Mouse (Mus musculus) left cerebral cortex, adult 11 months (tissue): Measurements from ENCODE around the gene Rnaseh2a.
"Not testable (repeated sequence)": the region's sequence is repeated elsewhere in the genome, so short reads cannot be mapped to it uniquely, and the experiment has no call there.

ENCODE experiments used
- DNase-seq: peaks from one replicate; pipeline ENCODE4 v3.0.0; 2022; ENCODE audit warnings: low spot score

The Rnaseh2a gene

GRCm38 (mm10) chr8:84934860-84935259, 34.7 kb downstream of the Rnaseh2a start:
- DNase-seq: no peak

DNA sequence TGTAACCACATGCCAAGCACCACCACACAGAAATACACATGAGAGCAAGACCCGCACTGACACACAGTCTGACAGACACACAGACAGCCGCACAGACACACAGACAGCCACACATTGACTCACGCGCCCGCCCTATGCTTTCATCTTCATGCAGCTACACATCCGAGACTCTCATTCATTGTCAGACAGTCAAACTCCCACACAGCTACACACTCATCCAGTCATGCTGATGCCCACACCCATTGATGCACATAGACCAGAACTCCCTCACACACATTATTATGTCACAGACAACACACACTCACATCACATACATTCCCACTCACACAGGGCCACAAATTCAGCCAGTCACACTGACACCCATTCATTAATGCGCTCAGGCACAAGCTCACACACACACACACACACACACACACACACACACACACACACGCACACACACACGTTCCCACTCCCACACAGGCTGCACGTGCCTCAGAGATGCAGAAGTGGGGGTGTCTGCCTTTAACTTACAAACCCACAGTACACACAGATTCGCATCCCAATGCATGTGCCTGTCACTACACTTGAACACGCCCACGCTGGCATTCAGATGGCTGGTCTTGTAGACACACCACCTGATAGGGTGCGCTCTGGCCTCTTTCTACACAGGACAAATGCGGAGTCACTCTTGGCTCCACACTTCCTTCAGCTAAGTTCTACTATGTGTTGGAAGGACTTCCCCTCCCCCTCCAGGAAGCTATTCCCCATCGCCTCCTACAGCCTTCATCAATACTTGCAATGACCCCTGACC, 35.6 kb downstream of the Rnaseh2a start:
- no peak for DNase-seq

- no peak for DNase-seq
Measured at GRCm38 (mm10) chr8:84930582-84930981, 39.0 kb downstream of the Rnaseh2a start.

DNA sequence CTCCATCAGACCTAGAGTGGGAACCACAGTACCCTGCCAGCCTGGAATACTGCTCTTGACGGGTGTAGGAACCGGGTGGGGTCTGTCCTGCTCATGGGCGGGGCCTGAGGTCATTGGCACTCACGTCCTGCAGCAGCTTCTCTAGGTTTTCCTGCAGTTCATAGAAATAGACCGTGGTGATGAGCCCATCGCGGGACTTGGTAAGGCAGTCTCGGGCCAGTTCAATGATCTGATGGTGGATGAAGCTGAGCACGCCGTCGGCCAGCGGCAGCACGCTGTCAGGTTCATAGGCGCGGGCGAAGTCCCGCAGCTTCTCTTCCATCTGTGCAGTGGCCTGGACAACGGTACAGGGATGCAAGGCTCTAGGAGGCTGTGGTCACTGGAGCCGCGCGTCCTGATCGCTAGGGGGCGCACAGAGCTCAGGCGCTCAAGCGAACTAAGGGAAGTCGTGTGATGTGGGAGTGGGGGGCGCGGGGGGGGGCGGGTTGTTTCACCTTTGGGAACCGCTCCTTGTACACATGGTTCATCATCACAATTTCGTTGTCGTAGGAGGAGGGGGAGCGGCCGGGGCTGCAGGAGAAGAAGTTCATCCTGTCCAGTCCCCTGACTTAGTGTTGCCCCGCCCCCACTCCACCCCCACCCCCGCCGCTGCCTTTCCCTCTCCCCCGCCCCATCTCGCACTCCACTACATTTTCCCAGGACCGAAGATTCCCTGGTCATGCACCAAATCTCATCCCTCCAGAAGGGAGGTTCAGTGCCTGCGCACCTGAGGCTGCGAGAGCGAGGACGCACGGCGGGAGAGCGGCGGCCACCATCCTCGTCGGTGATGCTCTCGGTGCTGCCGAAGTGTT, 40.9 kb downstream of the Rnaseh2a start:
- DNase-seq: no peak

GRCm38 (mm10) chr8:84927513-84927912, 42.1 kb downstream of the Rnaseh2a start:
- DNase-seq: no peak

DNA sequence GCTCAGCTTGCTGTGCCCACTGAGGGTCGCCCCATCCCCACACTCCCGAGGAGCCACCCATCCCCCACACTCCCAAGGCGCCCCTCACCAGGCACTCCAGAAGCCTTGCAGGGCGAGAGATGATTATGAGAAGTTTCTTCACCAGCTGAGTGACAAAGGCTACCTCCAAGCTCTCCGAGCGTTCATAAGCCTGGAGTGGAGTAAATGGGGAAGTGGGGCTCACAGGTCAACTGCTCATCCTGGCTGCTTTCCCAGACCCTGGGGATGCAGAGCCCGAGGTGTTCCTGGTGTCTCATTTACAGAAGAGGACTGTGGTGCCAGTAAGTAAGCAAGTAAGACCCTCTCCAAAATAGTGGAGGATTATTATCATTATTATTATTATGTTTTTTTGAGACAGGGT, 44.0 kb downstream of the Rnaseh2a start:
- no peak for DNase-seq

DNA sequence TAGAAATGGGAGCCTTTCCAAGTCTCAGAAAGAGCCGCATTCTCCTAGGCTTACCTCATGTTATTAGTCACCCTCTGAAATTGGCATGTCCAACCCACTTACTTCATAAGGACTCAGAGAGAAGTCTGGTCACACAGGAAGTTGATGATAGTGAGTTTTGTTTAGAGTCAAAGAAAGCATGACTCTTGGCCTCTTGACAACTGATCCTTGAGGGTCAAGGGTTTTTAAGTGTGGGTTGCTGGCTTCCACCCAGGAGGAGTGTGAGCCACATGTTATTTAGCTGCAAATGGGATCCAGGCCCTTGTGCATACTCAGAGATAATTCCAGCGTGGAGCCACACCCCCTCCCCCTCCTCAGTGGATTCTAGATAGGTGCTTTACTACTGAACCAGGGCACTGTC, 48.0 kb downstream of the Rnaseh2a start:
- DNase-seq: no peak

DNA sequence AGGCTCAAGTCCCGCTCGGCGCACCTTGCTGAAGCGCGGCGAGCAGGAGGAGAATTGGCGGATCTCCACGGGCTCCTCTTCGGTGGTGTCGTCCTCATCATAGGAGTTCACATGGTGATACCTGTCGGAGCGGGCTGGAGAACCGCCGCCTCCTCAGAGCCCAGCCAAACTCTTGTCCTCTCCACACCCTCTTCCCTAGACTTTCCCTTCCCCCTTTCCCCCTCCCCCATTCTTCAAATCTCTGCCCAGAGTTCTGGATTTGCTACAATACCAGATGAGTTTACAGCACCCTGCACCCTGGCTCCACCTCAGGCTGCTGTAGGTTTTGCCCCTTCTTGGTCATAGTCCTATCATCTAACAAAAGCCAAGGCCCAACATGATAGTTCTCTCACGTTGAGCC, 50.9 kb downstream of the Rnaseh2a start:
- DNase-seq: no peak

DNA sequence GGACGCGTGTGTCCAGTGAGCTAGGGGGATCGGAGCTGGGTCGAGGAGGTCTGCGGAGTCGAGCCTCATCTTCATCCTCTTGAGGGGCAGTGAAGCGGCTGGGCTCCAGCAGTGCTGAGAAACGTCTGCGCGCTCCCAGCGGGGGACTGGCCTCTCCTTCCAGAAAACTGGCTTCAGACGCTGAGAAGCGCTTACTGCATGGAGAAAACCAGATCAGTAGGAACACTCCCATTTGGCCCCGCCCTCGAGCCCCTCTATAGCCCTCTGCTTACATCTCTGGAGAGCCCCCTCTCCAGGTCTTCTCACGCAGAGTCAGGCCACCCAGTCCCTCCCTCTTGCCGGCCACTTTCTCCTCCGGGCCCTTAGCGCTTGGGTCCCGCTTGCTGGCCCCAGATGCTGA, 51.8 kb downstream of the Rnaseh2a start:
- no peak for DNase-seq

- no peak for DNase-seq
Measured at GRCm38 (mm10) chr8:84915269-84915668, 54.3 kb downstream of the Rnaseh2a start.

- no peak for DNase-seq
Measured at GRCm38 (mm10) chr8:84913960-84914359, 55.6 kb downstream of the Rnaseh2a start.

DNA sequence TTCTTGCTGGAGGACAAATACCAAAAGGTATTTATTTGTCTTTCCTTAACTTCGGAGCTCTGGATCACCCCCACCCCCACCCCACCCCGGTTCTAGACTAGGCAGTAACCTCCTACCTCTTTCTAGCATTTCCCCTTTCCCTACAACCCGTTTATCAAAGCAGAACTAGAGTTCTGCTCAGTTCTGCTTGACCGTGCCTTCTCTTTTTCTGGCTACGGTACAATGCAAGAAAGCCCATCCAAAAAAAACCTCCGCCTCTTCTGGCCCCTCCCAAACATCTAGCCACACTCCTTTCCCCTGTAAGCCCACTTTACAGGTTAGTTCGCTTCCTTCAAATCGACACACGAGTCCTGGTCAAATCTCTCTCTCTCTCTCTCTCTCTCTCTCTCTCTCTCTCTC, 56.1 kb downstream of the Rnaseh2a start:
- DNase-seq: no peak

DNA sequence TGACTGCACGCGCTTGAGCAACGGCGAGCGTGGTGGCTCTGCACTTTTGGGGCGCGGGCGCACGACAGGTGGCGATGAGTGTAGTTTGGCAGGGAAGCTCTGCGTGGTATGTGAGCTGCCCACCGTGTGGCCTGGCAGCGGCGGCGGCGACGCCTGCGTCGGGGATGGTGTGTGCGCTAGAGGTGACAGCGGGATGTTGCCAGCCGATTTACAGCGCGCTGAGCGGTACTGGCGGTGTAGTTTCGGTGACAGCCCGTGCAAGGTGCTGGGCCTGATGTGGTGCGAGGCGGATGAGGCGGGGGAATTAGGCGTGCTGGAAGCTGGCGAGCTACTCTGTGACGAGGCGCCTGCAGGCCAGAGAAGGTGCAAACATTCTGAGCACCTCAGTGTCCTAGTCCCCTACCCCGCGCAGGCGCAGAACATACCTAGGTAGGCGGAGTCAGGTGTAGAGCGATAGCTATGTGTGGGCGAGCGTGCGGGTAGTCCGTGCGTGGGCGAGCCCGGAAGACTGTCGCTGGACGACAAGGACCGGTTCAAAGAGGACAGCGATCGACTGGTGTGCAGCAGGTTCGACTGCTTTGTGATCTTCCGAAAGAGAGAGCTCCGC, 56.6 kb downstream of the Rnaseh2a start:
- no peak for DNase-seq

DNA sequence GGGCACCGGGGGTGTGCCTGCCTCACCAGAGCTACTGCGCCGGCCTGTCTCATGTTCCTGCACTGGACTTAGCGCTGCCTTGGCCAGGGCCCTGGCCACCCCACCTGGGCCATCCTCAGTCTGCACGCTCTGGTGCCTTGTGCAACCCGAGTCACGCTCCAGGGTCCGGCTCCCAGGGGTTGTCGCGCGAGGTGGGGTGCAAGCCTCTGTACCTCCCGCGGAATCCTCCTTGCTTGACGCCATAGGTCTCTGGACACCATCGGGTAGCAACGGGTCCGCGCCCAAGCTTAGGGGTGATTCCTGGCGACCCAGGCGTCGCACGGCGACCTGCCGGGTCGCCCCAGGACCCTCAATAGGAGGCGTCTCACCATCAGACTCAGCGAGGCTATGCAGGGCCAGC, 57.2 kb downstream of the Rnaseh2a start:
- no peak for DNase-seq

- no peak for DNase-seq
Measured at GRCm38 (mm10) chr8:84911854-84912253, 57.7 kb downstream of the Rnaseh2a start.

- DNase-seq: no peak
Measured at GRCm38 (mm10) chr8:84910551-84910950, 59.0 kb downstream of the Rnaseh2a start.

- DNase-seq: no peak
Measured at GRCm38 (mm10) chr8:84909949-84910348, 59.6 kb downstream of the Rnaseh2a start.

DNA sequence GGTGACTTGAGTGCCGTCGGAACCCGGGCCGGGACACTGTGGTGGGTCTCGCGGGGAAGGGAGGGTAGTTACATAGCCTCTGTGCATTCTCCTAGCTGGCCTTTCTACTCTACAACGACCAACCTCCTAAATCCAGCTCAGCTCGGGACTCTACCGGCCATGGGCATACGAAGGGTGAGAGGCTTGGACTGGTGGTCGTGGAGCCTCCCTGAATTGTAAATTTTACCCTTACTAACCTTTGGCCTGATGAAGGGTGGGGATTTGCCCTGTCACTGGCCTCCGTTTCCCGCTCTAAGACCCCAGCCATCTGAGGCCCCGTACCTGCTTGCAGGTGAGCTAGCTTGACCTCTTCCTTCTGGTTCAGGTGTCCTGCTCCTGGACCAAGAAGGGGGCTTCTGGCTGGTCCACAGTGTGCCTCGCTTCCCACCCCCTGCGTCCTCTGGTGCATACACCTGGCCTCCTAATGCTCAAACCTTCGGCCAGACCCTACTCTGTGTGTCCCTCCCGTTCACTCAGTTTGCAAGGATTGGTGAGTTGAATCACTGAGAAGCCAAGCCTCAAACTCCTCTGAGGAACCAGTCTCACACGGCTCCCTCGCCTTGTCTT, 60.3 kb downstream of the Rnaseh2a start:
- no peak for DNase-seq

GRCm38 (mm10) chr8:84908421-84909161, 61.0 kb downstream of the Rnaseh2a start, which contains the start of gene Dnase2a:
Gene Dnase2a, plus strand, starts transcription at chr8:84908560.
- peak; percentile 78 for DNase-seq

GRCm38 (mm10) chr8:84907979-84908378, 61.6 kb downstream of the Rnaseh2a start:
- not testable (repeated sequence) for DNase-seq

DNA sequence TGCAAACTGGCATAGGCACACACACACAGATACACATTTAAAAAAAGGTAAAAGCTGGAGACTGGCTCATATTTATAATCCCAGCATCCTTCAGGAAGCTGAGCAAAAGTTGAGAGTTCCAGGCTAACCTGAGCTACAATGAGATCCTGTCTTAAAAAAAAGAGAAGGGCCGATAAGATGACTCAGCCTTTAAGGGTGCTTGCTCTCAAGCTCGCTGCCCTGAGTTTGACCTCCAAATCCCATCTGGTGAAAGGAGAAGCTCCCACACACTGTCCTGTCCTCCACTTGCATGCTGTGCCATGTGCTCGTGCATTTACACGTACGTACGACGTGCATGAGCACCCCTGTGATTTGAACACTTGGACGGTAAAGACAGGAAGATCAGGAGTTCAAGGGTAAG, 62.1 kb downstream of the Rnaseh2a start:
- DNase-seq: no peak

DNA sequence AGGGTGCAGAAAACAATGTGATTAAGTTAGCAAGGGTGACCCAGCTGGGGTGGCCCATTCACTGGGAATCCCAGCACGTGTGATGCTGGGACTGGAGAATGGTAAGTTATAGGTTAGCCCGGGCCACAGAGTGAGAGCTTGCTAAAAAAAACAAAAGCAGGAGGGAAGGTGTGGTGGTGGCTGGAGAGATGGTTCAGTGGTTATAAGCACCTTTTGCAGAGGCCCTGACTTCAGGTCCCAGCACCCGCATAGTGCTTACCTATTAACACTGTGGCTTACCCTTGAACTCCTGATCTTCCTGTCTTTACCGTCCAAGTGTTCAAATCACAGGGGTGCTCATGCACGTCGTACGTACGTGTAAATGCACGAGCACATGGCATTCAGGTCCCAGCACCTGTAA, 62.5 kb downstream of the Rnaseh2a start:
- DNase-seq: no peak
